Mouse (Mus musculus): ENCODE results near the gene 1700061G19Rik. TPM values are rescaled to one million over a fixed set of nuclear protein-coding genes. Genes with fewer than 3 reads are reported as not detected.

1700061G19Rik gene
- polyA plus RNA-seq (2012; rRNA removed): 0.18 and 0.25 TPM in 2 replicates

DNA sequence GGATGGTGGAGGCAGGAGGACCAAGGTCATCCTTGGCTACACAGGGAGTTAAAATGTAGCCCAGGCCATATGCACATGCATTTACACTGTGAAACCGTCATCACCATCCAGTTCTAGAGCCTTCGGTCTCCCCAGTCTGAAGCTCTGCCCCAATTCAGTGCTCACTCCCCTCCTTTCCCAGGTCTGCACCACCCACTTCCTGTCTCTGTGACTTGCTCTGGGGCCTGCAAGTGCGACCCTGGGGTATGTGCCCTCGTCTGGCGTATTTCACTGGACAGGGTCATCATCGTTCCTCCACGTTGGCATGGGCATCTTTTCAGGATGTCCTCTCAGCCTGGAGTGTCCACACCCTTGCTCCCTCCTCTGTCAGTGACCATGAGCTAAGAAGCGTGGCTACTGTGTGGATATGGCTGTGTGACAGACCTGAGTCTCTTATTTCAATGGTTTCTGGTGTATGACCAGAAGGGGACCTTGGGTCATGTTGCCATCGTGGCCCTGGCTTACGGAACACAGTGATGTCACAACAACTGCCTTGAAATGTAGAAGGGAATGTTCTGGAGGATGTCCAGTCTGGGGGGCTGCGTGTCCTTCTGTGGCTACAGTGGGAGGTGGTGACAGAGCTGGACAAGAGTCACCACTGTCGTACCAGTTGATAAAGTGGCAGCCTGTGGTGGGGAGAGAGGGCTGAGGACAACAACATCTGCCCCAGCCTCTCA is at the start of gene 1700061G19Rik:
Gene 1700061G19Rik (plus strand): TSS at position 542 of the 716 bp plus-strand sequence.

GRCm38 (mm10) chr17:56830411-56831110 is 44.7 kb upstream of the 1700061G19Rik start, which contains the start of gene Rfx2:
Gene Rfx2 (minus strand): TSS chr17:56831013.

DNA sequence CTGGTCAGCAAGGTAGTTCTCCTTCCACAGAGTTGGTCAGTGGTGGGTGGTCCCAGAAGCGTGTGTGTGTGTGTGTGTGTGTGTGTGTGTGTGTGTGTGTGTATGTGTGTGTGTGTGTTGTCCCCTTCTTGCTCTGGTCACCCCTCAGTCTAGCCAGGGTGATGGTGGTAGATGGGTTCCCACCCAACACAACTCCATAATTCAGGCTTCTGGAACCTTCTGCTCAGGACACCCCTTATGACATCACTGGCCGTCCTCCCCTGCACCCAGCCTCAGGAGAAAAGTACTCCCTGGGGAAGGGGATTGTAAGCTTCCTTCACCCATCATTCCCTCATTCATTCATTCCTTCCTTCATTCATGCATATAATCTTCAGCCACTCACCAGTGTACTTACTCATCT is 1.0 kb upstream of the 1700061G19Rik start, which contains the start of gene Acsbg2:
Gene Acsbg2 (minus strand): TSS at position 211 of the 400 bp plus-strand sequence.

GRCm38 (mm10) chr17:56935363-56936131 is 60.3 kb downstream of the 1700061G19Rik start, which contains the start of gene Mllt1:
Gene Mllt1 (minus strand): TSS chr17:56935415.

Other genes with a start within 250 kb of the 1700061G19Rik start
- gene Lonp1, start 248.6 kb upstream of the 1700061G19Rik start, polyA plus RNA-seq (2012; rRNA removed): 30.8 and 35.7 TPM in 2 replicates
- gene Catsperd, start 247.3 kb upstream of the 1700061G19Rik start, polyA plus RNA-seq (2012; rRNA removed): 0.05 and 0.08 TPM in 2 replicates
- 41.3 and 41.5 TPM in 2 replicates for gene Ranbp3, start 202.2 kb upstream of the 1700061G19Rik start, polyA plus RNA-seq (2012; rRNA removed)
- 612 and 926 TPM in 2 replicates for gene Ndufa11, start 157.7 kb upstream of the 1700061G19Rik start, polyA plus RNA-seq (2012; rRNA removed)
- 12.7 and 17.2 TPM in 2 replicates for gene Vmac, start 157.5 kb upstream of the 1700061G19Rik start, polyA plus RNA-seq (2012; rRNA removed)
- 61.1 and 186 TPM in 2 replicates for gene Nrtn, start 117.9 kb upstream of the 1700061G19Rik start, polyA plus RNA-seq (2012; rRNA removed)
- gene Dus3l, start 110.7 kb upstream of the 1700061G19Rik start, polyA plus RNA-seq (2012; rRNA removed): 42.5 and 43.8 TPM in 2 replicates
- 2.9 and 3.5 TPM in 2 replicates for gene Prr22, start 105.2 kb upstream of the 1700061G19Rik start, polyA plus RNA-seq (2012; rRNA removed)
- gene Rfx2, start 44.5 kb upstream of the 1700061G19Rik start, polyA plus RNA-seq (2012; rRNA removed): 10.5 and 10.9 TPM in 2 replicates
- not detected in 2 replicates for gene Acsbg2, start 1.0 kb upstream of the 1700061G19Rik start, polyA plus RNA-seq (2012; rRNA removed)
- gene Mllt1, start 59.9 kb downstream of the 1700061G19Rik start, polyA plus RNA-seq (2012; rRNA removed): 24.1 and 27.8 TPM in 2 replicates
- gene Acer1, start 106.6 kb downstream of the 1700061G19Rik start, polyA plus RNA-seq (2012; rRNA removed): 23.5 and 26.4 TPM in 2 replicates
- 92.3 and 119 TPM in 2 replicates for gene Clpp, start 114.8 kb downstream of the 1700061G19Rik start, polyA plus RNA-seq (2012; rRNA removed)
- gene Alkbh7, start 121.9 kb downstream of the 1700061G19Rik start, polyA plus RNA-seq (2012; rRNA removed): 29.2 and 45.8 TPM in 2 replicates
- gene Pspn, start 124.5 kb downstream of the 1700061G19Rik start, polyA plus RNA-seq (2012; rRNA removed): not detected in 2 replicates
- 19.6 and 20.1 TPM in 2 replicates for gene Gtf2f1, start 135.8 kb downstream of the 1700061G19Rik start, polyA plus RNA-seq (2012; rRNA removed)
- not detected in 2 replicates for gene Gm17949, start 136.0 kb downstream of the 1700061G19Rik start, polyA plus RNA-seq (2012; rRNA removed)
- 44.9 and 45.0 TPM in 2 replicates for gene Khsrp, start 156.0 kb downstream of the 1700061G19Rik start, polyA plus RNA-seq (2012; rRNA removed)
- gene Slc25a41, start 166.2 kb downstream of the 1700061G19Rik start, polyA plus RNA-seq (2012; rRNA removed): 0.10 TPM in 1 of 2 replicates, not detected in the other
- gene Crb3, start 183.6 kb downstream of the 1700061G19Rik start, polyA plus RNA-seq (2012; rRNA removed): 122 and 141 TPM in 2 replicates
- 25.5 and 25.6 TPM in 2 replicates for gene Slc25a23, start 184.4 kb downstream of the 1700061G19Rik start, polyA plus RNA-seq (2012; rRNA removed)
- gene Dennd1c, start 203.0 kb downstream of the 1700061G19Rik start, polyA plus RNA-seq (2012; rRNA removed): 1.1 and 1.8 TPM in 2 replicates
- 3.5 and 5.0 TPM in 2 replicates for gene Tubb4a, start 212.3 kb downstream of the 1700061G19Rik start, polyA plus RNA-seq (2012; rRNA removed)
- gene Tnfsf9, start 229.8 kb downstream of the 1700061G19Rik start, polyA plus RNA-seq (2012; rRNA removed): 1.9 and 3.0 TPM in 2 replicates

Data from stomach, adult 2 months (tissue).